In genomic region chr17:78736473-78736988, GRCm38 (mm10) we compare ENCODE assay signal across 8 mouse cellular contexts. TPM values are rescaled to one million over a fixed set of nuclear protein-coding genes. Genes with fewer than 3 reads are reported as not detected.
A peak's percentile ranks its signal among the peaks of the same experiment; 100 is the strongest.
DNase-seq lines count a peak whose midpoint lies in the region; ATAC-seq and TF ChIP-seq lines count a peak whose summit lies in the region.

No protein-coding gene starts in this region.

- no peaks in the 10 kb centered on the region for H3K9me3 ChIP-seq in forebrain, embryonic 15.5 days
- H3K9me3 ChIP-seq in lung, embryonic 14.5 days (ENCODE audit: low read depth, low read length): no peaks in the 10 kb centered on the region

- no peaks in the 10 kb centered on the region for H3K27me3 ChIP-seq in forebrain, embryonic 15.5 days
- H3K27me3 ChIP-seq in lung, embryonic 14.5 days (ENCODE audit: insufficient read depth, low read length): no peaks in the 10 kb centered on the region
- no peaks in the 10 kb centered on the region for H3K27me3 ChIP-seq in thymus, adult 2 months (ENCODE audit: control insufficient read depth, insufficient read depth, low read length)

- peak overlapping the region; percentile 97 for H3K4me3 ChIP-seq in forebrain, embryonic 15.5 days
- H3K4me3 ChIP-seq in layer of hippocampus, adult 2 months: peak overlapping the region; percentile 99
- H3K4me3 ChIP-seq in lung, embryonic 14.5 days (ENCODE audit: low read depth, low read length): peak overlapping the region; percentile 87
- peak overlapping the region; percentile 90 for H3K4me3 ChIP-seq in olfactory bulb, adult 2 months (ENCODE audit: insufficient read depth, low read depth, low read length)
- H3K4me3 ChIP-seq in thymus, adult 2 months (ENCODE audit: control insufficient read depth, insufficient read depth, low read length): peak overlapping the region; percentile 82

- intact Hi-C loops in heart, postnatal 36 days (cut with DNase I): loop anchor here (2.0 to 5.0 kb wide), 3 partner anchors 30 to 96 kb away; no protein-coding TSS in a partner anchor

- peak; percentile 95 for DNase-seq in ES-CJ7 (ENCODE audit: low read depth, low spot score)
- peak; percentile 98 for DNase-seq in cerebellum, adult 11 months
- DNase-seq in heart, postnatal 36 days: peak; percentile 100
- peak; percentile 98 to 99 for DNase-seq in layer of hippocampus, adult 2 months (ENCODE audit: low spot score in 2 of 2)
- peak; percentile 99 for DNase-seq in lung, embryonic 14.5 days
- DNase-seq in thymus, adult 2 months: peak; percentile 100

- peak; percentile 100 for ATAC-seq in forebrain, embryonic 15.5 days (replicated peaks)
- peak; percentile 98 for ATAC-seq in lung, embryonic 14.5 days (ENCODE audit: insufficient read depth)

- H3K36me3 ChIP-seq in forebrain, embryonic 15.5 days: no peaks in the 10 kb centered on the region
- no peaks in the 10 kb centered on the region for H3K36me3 ChIP-seq in lung, embryonic 14.5 days (ENCODE audit: insufficient read depth)
- H3K36me3 ChIP-seq in thymus, adult 2 months (ENCODE audit: control insufficient read depth, insufficient read depth, low read length): no peaks in the 10 kb centered on the region

- peak overlapping the region; percentile 81 for H3K27ac ChIP-seq in forebrain, embryonic 15.5 days (replicated peaks)
- H3K27ac ChIP-seq in layer of hippocampus, adult 2 months: peak overlapping the region; percentile 98
- peak overlapping the region; percentile 92 for H3K27ac ChIP-seq in lung, embryonic 14.5 days (ENCODE audit: low read depth)
- H3K27ac ChIP-seq in olfactory bulb, adult 2 months (ENCODE audit: insufficient read depth, low read depth, low read length): peak overlapping the region; percentile 78
- peak overlapping the region; percentile 81 for H3K27ac ChIP-seq in thymus, adult 2 months (ENCODE audit: control insufficient read depth, insufficient read depth, low read length)

- TF ChIP-seq POLR2A in olfactory bulb, adult 2 months (IDR thresholded peaks at IDR 0.05; ENCODE audit: insufficient read depth, low read depth, low read length): peak; percentile 90
- peak; percentile 76 for TF ChIP-seq POLR2A in thymus, adult 2 months (IDR thresholded peaks at IDR 0.05; ENCODE audit: control insufficient read depth, extremely low read depth, insufficient read depth, low read length, poor library complexity)

- under 1% methylated on average over 58 of the region's 60 CpGs for whole genome bisulfite sequencing in forebrain, embryonic 15.5 days
- WGBS in lung, embryonic 14.5 days: under 1% methylated on average over 48 of the region's 60 CpGs
- WGBS in olfactory bulb, adult 2 months: under 1% methylated on average over 60 of the region's 60 CpGs
- WGBS in thymus, adult 2 months: under 1% methylated on average over 60 of the region's 60 CpGs

- peaks cover 36% of the 10 kb centered on the region for H3K4me1 ChIP-seq in forebrain, embryonic 15.5 days
- 0 out of 2 replicates have a peak, but pooled peaks cover 4% of the 10 kb centered on the region for H3K4me1 ChIP-seq in lung, embryonic 14.5 days (ENCODE audit: insufficient read depth)
- 0 out of 2 replicates have a peak, but pooled peaks cover 2% of the 10 kb centered on the region for H3K4me1 ChIP-seq in olfactory bulb, adult 2 months (ENCODE audit: control insufficient read depth, insufficient read depth, low read length)
- peaks cover 8% of the 10 kb centered on the region; the same call in 1 of the 2 replicates for H3K4me1 ChIP-seq in thymus, adult 2 months (replicated peaks; ENCODE audit: control insufficient read depth, insufficient read depth, low read length)

- peak overlapping the region; percentile 61 for H3K4me2 ChIP-seq in forebrain, embryonic 15.5 days (replicated peaks)
- H3K4me2 ChIP-seq in lung, embryonic 14.5 days: peak overlapping the region; percentile 61

- peak overlapping the region; percentile 95 for H3K9ac ChIP-seq in forebrain, embryonic 15.5 days (replicated peaks)
- H3K9ac ChIP-seq in lung, embryonic 14.5 days: peak overlapping the region; percentile 84

- no peak for TF ChIP-seq CTCF in layer of hippocampus, adult 2 months (conservative IDR thresholded peaks at IDR 0.05)
- TF ChIP-seq CTCF in lung, embryonic 14.5 days (IDR thresholded peaks at IDR 0.05; ENCODE audit: low read depth): no peak
- no peak for TF ChIP-seq CTCF in olfactory bulb, adult 2 months (IDR thresholded peaks at IDR 0.05; ENCODE audit: insufficient read depth, low read depth, low read length)
- TF ChIP-seq CTCF in thymus, adult 2 months (IDR thresholded peaks at IDR 0.05; ENCODE audit: borderline replicate concordance, control insufficient read depth, extremely low read depth, insufficient read depth, low read length, poor library complexity): peak; percentile 51; the same call in 1 of the 2 replicates

RNA-seq across cellular contexts. Expression of gene Strn, which starts 0.5 kb away (rescaled TPM):
- polyA plus RNA-seq in forebrain, embryonic 15.5 days (2015; fragmentation: Nextera tagmentation; extraction: Ambion mirVana): 5.7 and 5.8 TPM in 2 replicates
- total RNA-seq in heart, postnatal 36 days (2021): 10 to 100 TPM; 22.1 to 27.9 TPM
- total RNA-seq in layer of hippocampus, adult 2 months (2021): 10 to 100 TPM; 57.6 to 59.9 TPM
- 7.2 and 8.1 TPM in 2 replicates for polyA plus RNA-seq in lung, embryonic 14.5 days (2014; fragmentation: Nextera tagmentation; extraction: Ambion mirVana)
- polyA plus RNA-seq in olfactory bulb, adult 2 months (2012; ENCODE audit: insufficient read depth, insufficient read length, low replicate concordance, missing spikeins): not detected in 2 replicates
- polyA plus RNA-seq in thymus, adult 2 months (2012; rRNA removed): 15.5 and 16.6 TPM in 2 replicates

Comparison
In these comparisons a context has a peak if more than half of its experiments do, and no peak if none do; other contexts are left out.
1. Peak in every context shown above with its lines: DNase-seq, ATAC-seq, H3K4me3 ChIP-seq and H3K27ac ChIP-seq.